Mouse (Mus musculus): Measurements from ENCODE around the gene Ptprg.
"Not testable (repeated sequence)": the region's sequence is repeated elsewhere in the genome, so short reads cannot be mapped to it uniquely, and the experiment has no call there.

The Ptprg gene

GRCm38 (mm10) chr14:11906130-11906675 is 352.9 kb downstream of the Ptprg start:
- no peak for DNase-seq

GRCm38 (mm10) chr14:11912253-11912652 is 358.9 kb downstream of the Ptprg start:
- no peak for DNase-seq

- no peak for DNase-seq
Measured at GRCm38 (mm10) chr14:11917225-11917624, 363.9 kb downstream of the Ptprg start.

- no peak for DNase-seq
Measured at GRCm38 (mm10) chr14:11928545-11928944, 375.2 kb downstream of the Ptprg start.

GRCm38 (mm10) chr14:11932517-11932916 is 379.2 kb downstream of the Ptprg start:
- no peak for DNase-seq

- no peak for DNase-seq
Measured at GRCm38 (mm10) chr14:11934556-11934955, 381.2 kb downstream of the Ptprg start.

GRCm38 (mm10) chr14:11935281-11935680 is 381.9 kb downstream of the Ptprg start:
- DNase-seq = no peak

- DNase-seq = no peak
Measured at GRCm38 (mm10) chr14:11935698-11936097, 382.4 kb downstream of the Ptprg start.

- DNase-seq = no peak
Measured at GRCm38 (mm10) chr14:11938912-11939311, 385.6 kb downstream of the Ptprg start.

- DNase-seq = no peak
Measured at GRCm38 (mm10) chr14:11941989-11942514, 388.7 kb downstream of the Ptprg start.

- no peak for DNase-seq
Measured at GRCm38 (mm10) chr14:11950379-11950778, 397.0 kb downstream of the Ptprg start.

- DNase-seq = no peak
Measured at GRCm38 (mm10) chr14:11955020-11955882, 401.9 kb downstream of the Ptprg start.

GRCm38 (mm10) chr14:11960269-11961121 is 407.2 kb downstream of the Ptprg start:
- peak; percentile 36 for DNase-seq

GRCm38 (mm10) chr14:11962101-11962500 is 408.8 kb downstream of the Ptprg start:
- no peak for DNase-seq

GRCm38 (mm10) chr14:11962561-11962960 is 409.2 kb downstream of the Ptprg start:
- no peak for DNase-seq

- DNase-seq = no peak
Measured at GRCm38 (mm10) chr14:11963791-11964190, 410.5 kb downstream of the Ptprg start.

GRCm38 (mm10) chr14:11964326-11964725 is 411.0 kb downstream of the Ptprg start:
- not testable (repeated sequence) for DNase-seq

GRCm38 (mm10) chr14:11965878-11966277 is 412.5 kb downstream of the Ptprg start:
- DNase-seq = no peak

GRCm38 (mm10) chr14:11981764-11982163 is 428.4 kb downstream of the Ptprg start:
- DNase-seq = no peak

- no peak for DNase-seq
Measured at GRCm38 (mm10) chr14:11983031-11983430, 429.7 kb downstream of the Ptprg start.

GRCm38 (mm10) chr14:11984086-11984485 is 430.8 kb downstream of the Ptprg start:
- no peak for DNase-seq

GRCm38 (mm10) chr14:11988975-11989374 is 435.6 kb downstream of the Ptprg start:
- DNase-seq = no peak

- no peak for DNase-seq
Measured at GRCm38 (mm10) chr14:11991151-11991550, 437.8 kb downstream of the Ptprg start.
